Mouse (Mus musculus): ENCODE results near the gene Rcn3.

GRCm38 (mm10) chr7:45100046-45100445 is 8.0 kb upstream of the Rcn3 start:
- no peak for TF ChIP-seq CTCF (IDR thresholded peaks at IDR 0.05; ENCODE audit: low read depth, low read length)
- no peak for TF ChIP-seq POLR2A (IDR thresholded peaks at IDR 0.05; ENCODE audit: borderline replicate concordance, low read depth, low read length)

Data from bone marrow macrophage, adult 2 months (primary cell).